Mouse (Mus musculus) heart, adult 2 months (tissue): ENCODE measurements around the gene Mrps27. TPM values are rescaled to one million over a fixed set of nuclear protein-coding genes. Genes with fewer than 3 reads are reported as not detected.

Experiments
- DNase-seq, 2 experiments: peaks; one replicate each; pipeline ENCODE4 v3.0.0; 2021
- H3K27ac ChIP-seq: fragments of 200-600 bp; 2 replicates; pipeline ENCODE4 v1.8.1; 2022
- H3K27me3 ChIP-seq: fragments of 200-500 bp; 2 replicates; pipeline ENCODE4 v1.6.1; 2012; ENCODE audit warnings: mild to moderate bottlenecking, low read length, inconsistent platforms, mixed read lengths; ENCODE audit not compliant: control insufficient read depth, insufficient read depth
- H3K36me3 ChIP-seq: fragments of 200-500 bp; 2 replicates; pipeline ENCODE4 v1.6.1; 2012; ENCODE audit warnings: low read length, inconsistent platforms; ENCODE audit not compliant: control insufficient read depth, insufficient read depth
- H3K4me1 ChIP-seq: fragments of 200-500 bp; 2 replicates; pipeline ENCODE4 v1.6.1; 2011; ENCODE audit warnings: low read length; ENCODE audit not compliant: control insufficient read depth, insufficient read depth
- H3K4me3 ChIP-seq: fragments of 200-600 bp; 2 replicates; pipeline ENCODE4 v1.8.1; 2022
- H3K79me2 ChIP-seq: fragments of 200-500 bp; replicated peaks from 2 replicates; pipeline ENCODE4 v1.6.1; 2012; ENCODE audit warnings: mild to moderate bottlenecking, inconsistent platforms, low read length, moderate library complexity, mixed read lengths; ENCODE audit not compliant: control insufficient read depth, insufficient read depth
- H3K9ac ChIP-seq: fragments of 200-500 bp; 2 replicates; pipeline ENCODE4 v1.6.1; 2012; ENCODE audit warnings: low read depth, mild to moderate bottlenecking, control low read depth, inconsistent platforms, low read length, mixed read lengths
- CTCF ChIP-seq: fragments of 200-600 bp; IDR thresholded peaks from 2 replicates; pipeline ENCODE4 v1.8.1; 2022; ENCODE audit warnings: antibody characterized with exemption, mild to moderate bottlenecking, moderate library complexity
- EP300 ChIP-seq: fragments of 200-500 bp; IDR thresholded peaks from 2 replicates; pipeline ENCODE4 v1.6.1; 2011; ENCODE audit warnings: low read depth, low read length, control low read depth; ENCODE audit not compliant: insufficient read depth
- POLR2A ChIP-seq: fragments of 200-500 bp; IDR thresholded peaks from 2 replicates; pipeline ENCODE4 v1.6.1; 2011; ENCODE audit warnings: mild to moderate bottlenecking, low read depth, low read length, control low read depth; ENCODE audit not compliant: insufficient read depth
- WGBS: fragments of 180-500 bp; shearing (Covaris S2); methylation state at CpG from one replicate; pipeline ENCODE4 v1.1.7; 2018; 5-methylcytosine and 5-hydroxymethylcytosine counted together
- intact Hi-C: fragments of 180-260 bp; cut with DNase I; formaldehyde crosslinking; loops from one replicate; pipeline ENCODE4 v1.15.1; 2025
- polyA plus RNA-seq: library from polyadenylated mRNA; depleted of rRNA; stranded (reverse); fragments of >200 nt; gene quantifications from 2 replicates; pipeline ENCODE4 v1.2.3, GENCODE M21; 2012
- total RNA-seq, 2 experiments: library from RNA; stranded (reverse); gene quantifications; 2 replicates each; pipeline ENCODE4 v1.2.3; 2021

Gene Mrps27
- total and polyA plus RNA-seq, 3 experiments: 39.3 to 48.0 (median 40.8) TPM

DNA sequence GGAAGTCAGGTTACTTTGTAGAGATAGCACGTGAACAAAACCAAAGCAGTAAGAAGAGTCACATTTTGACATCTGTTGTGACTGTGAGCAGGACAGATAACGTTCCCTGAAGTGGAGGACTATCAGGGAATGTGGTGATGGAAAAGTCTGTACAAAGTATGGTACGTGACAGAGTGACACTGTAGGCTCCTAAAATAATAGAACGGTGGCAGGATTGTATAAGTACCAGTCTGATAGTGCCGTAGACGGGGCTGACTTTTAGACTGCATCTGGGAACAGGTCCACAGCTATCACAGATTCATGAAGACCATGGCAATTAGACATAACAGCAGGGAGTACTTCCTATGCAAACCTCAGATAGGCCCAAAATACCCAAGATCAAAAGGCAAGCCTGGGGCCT lies 3.1 kb upstream of the Mrps27 start:
- Histone ChIP-seq H3K27ac (no peak overlapping the region; the same call in 1 of the 2 replicates), H3K4me3 (no peak overlapping the region), H3K4me1 (peaks cover 9% of the 10 kb centered on the region), H3K9ac (no peak overlapping the region), H3K27me3 (no peaks in the 10 kb centered on the region), H3K36me3 (peaks cover 21% of the 10 kb centered on the region), H3K79me2 (0 out of 2 replicates have a peak, but pooled peaks cover 1% of the 10 kb centered on the region)
- WGBS: 53% methylated on average over 6 of the region's 6 CpGs
- DNase-seq: no peak
- intact Hi-C loops: loop anchor here (10.0 kb wide), 1 partner anchor 763 kb away; the partner anchor contains the start of genes Bdp1 and Serf1
- TF ChIP-seq CTCF (no peak), POLR2A (no peak), EP300 (no peak)

DNA sequence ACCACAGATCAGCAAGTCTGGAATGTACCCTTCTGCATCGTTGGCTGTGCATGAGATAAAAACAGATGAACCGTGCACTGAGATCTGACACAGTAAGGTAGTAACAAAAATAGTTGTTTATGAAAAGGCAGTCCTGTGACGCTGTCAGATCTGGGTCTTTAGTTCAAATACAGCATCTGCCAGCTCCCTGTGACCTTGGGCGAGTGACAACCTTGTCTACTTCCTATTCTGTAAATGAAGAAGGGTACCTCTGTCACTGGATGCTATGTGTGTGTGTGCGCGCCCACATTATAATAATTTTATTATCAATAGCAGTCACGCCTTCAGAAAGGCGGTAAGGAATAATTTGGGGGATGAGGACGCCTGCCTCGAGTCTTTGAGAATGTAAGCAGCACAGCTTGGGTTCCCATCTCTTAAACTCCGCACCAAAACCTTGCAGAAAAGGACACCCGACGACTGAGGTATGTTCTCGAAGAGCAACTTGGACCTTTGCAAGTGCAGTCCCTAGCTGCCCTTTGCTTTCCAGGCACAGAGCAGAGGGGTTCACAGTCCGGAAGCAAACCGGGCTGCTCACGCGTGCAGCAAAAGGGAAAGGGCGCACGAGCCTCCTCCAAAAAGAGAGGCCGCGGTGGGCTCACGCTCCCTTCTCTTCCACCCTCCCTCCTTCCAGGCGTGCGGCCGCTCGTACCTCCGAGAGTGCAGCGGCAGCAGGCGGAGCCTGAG lies 549 bp upstream of the Mrps27 start:
- H3K4me1 ChIP-seq: peaks cover 9% of the 10 kb centered on the region
- 1% methylated on average over 30 of the region's 30 CpGs for WGBS
- H3K79me2 ChIP-seq: 0 out of 2 replicates have a peak, but pooled peaks cover 1% of the 10 kb centered on the region
- no peak for DNase-seq
- peak overlapping the region; percentile 93 for H3K27ac ChIP-seq
- H3K36me3 ChIP-seq: peaks cover 18% of the 10 kb centered on the region
- no peak for TF ChIP-seq POLR2A
- no peak for TF ChIP-seq CTCF
- no peak for TF ChIP-seq EP300
- intact Hi-C loops: loop anchor here (10.0 kb wide), 1 partner anchor 761 kb away; the partner anchor contains the start of genes Bdp1 and Serf1
- H3K27me3 ChIP-seq: no peaks in the 10 kb centered on the region
- H3K4me3 ChIP-seq: peak overlapping the region; percentile 94
- H3K9ac ChIP-seq: peak overlapping the region; percentile 90

DNA sequence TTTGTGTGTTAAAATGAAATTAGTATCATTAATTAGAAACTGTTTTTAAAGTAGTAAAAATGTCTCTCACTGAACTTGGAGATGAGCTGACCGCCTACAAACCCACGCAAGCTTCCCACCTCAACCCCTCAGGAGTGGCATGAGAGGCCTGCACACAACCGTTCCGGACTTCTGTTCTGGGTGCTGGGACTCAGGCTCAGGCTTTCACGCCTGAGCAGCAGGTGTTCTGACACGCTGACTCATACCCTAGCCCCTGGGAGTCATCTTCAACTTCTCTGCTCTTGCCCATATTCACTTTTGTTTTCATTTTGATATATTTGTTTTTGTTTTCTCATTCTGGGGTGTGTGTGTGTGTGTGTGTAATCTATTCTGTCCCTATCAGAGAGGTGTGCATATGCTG lies 5.4 kb downstream of the Mrps27 start:
- Histone ChIP-seq H3K27me3 (no peaks in the 10 kb centered on the region), H3K79me2 (no peaks in the 10 kb centered on the region), H3K9ac (no peak overlapping the region), H3K36me3 (no peaks in the 10 kb centered on the region), H3K27ac (no peak overlapping the region), H3K4me3 (no peak overlapping the region), H3K4me1 (no peaks in the 10 kb centered on the region; the same call in 1 of the 2 replicates)
- TF ChIP-seq EP300 (no peak), CTCF (no peak), POLR2A (no peak)
- 88% methylated on average over 6 of the region's 6 CpGs for WGBS
- intact Hi-C loops: loop anchor here (5.0 kb wide), 1 partner anchor 652 kb away; no protein-coding TSS in a partner anchor
- DNase-seq: no peak

DNA sequence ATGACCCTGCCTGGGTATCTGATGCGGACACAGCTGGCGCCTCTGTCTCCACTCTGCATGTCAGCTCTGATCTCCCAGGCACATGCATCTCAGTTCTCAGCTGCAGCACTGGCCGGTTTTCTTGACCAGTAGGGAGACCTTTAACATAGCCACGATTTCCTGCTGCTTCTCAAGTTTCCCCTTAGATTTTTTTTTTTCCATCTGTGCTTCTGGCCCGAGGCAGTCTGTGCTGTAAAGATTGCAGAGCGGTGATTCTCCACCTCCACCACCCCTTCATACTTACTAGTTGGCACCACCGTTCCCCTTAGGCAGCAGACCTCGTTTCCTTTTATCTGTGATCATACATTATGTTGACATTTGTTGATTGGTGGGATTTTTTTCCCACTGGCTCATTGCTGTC lies 6.6 kb downstream of the Mrps27 start:
- H3K27ac ChIP-seq: no peak overlapping the region
- TF ChIP-seq EP300 (no peak), CTCF (no peak)
- no peak overlapping the region for H3K4me3 ChIP-seq
- H3K36me3 ChIP-seq: no peaks in the 10 kb centered on the region
- no peaks in the 10 kb centered on the region for H3K4me1 ChIP-seq
- WGBS: 62% methylated on average over 8 of the region's 8 CpGs
- no peak overlapping the region for H3K9ac ChIP-seq
- H3K79me2 ChIP-seq: no peaks in the 10 kb centered on the region
- intact Hi-C loops: loop anchor here (5.0 kb wide), 1 partner anchor 651 kb away; no protein-coding TSS in a partner anchor
- no peaks in the 10 kb centered on the region for H3K27me3 ChIP-seq
- no peak for DNase-seq

DNA sequence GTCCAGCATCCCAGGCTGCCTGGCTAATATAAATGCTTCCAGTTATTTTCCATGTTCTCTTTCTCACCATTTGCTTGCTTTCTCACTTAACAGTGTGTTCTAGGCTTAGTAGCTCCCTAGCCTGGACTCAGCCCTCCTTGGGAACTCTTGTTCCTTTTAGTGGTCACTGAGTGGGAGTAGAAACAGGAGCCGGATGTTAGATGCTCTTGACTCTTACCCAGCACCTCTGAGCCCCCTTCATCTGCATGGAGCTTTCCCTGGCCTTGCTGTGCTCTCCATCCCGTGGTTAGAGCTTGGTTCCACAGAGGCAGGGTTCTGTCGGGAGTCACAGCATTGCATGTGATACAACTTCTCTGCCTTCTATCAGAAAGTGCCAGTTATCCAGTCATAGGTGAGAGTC lies 7.0 kb downstream of the Mrps27 start:
- 82% methylated on average over 3 of the region's 3 CpGs for whole genome bisulfite sequencing
- TF ChIP-seq POLR2A: no peak
- TF ChIP-seq CTCF: no peak
- no peak for TF ChIP-seq EP300
- Histone ChIP-seq H3K4me3 (no peak overlapping the region), H3K9ac (no peak overlapping the region), H3K36me3 (no peaks in the 10 kb centered on the region), H3K79me2 (no peaks in the 10 kb centered on the region), H3K27me3 (no peaks in the 10 kb centered on the region), H3K4me1 (no peaks in the 10 kb centered on the region), H3K27ac (no peak overlapping the region)
- DNase-seq: no peak
- intact Hi-C loops: loop anchor here (5.0 kb wide), 1 partner anchor 651 kb away; no protein-coding TSS in a partner anchor
